Mouse (Mus musculus) intestine, postnatal 0 days (tissue): Measurements from ENCODE around the gene Zfp768. TPM values are rescaled to one million over a fixed set of nuclear protein-coding genes. Genes with fewer than 3 reads are reported as not detected.
A peak's percentile ranks its signal among the peaks of the same experiment; 100 is the strongest.
"Not testable (repeated sequence)": the region's sequence is repeated elsewhere in the genome, so short reads cannot be mapped to it uniquely, and the experiment has no call there.

Experiments
- ATAC-seq: fragments of 200-750 bp; cut with Nextera tagmentation; 2 replicates; pipeline ENCODE4 v1.8.0; 2017; ENCODE audit warnings: mild to moderate bottlenecking, moderate TSS enrichment, moderate library complexity
- H3K27ac ChIP-seq: fragments of 300-500 bp; sonication (generic); 2 replicates; pipeline ENCODE4 v1.5.1; 2014; ENCODE audit warnings: mild to moderate bottlenecking, low read depth, low read length, moderate library complexity
- H3K27me3 ChIP-seq: fragments of 300-500 bp; sonication (generic); replicated peaks from 2 replicates; pipeline ENCODE4 v1.6.1; 2014; ENCODE audit warnings: low read length, mixed read lengths; ENCODE audit not compliant: control insufficient read depth, insufficient read depth
- H3K36me3 ChIP-seq: fragments of 300-500 bp; sonication (generic); 2 replicates; pipeline ENCODE4 v1.6.1; 2014; ENCODE audit warnings: mild to moderate bottlenecking, moderate library complexity; ENCODE audit not compliant: control insufficient read depth, insufficient read depth
- H3K4me1 ChIP-seq: fragments of 300-500 bp; sonication (generic); replicated peaks from 2 replicates; pipeline ENCODE4 v1.6.1; 2014; ENCODE audit warnings: antibody characterized with exemption, low read length, mixed read lengths; ENCODE audit not compliant: control insufficient read depth, insufficient read depth
- H3K4me2 ChIP-seq: fragments of 300-500 bp; sonication (generic); replicated peaks from 2 replicates; pipeline ENCODE4 v1.6.1; 2014; ENCODE audit warnings: low read depth, mild to moderate bottlenecking, moderate library complexity
- H3K4me3 ChIP-seq: fragments of 300-500 bp; sonication (generic); 2 replicates; pipeline ENCODE4 v1.5.1; 2014; ENCODE audit warnings: low read depth, low read length
- H3K9ac ChIP-seq: fragments of 300-500 bp; sonication (generic); 2 replicates; pipeline ENCODE4 v1.6.1; 2014; ENCODE audit warnings: mild to moderate bottlenecking, low read depth, low read length
- H3K9me3 ChIP-seq: fragments of 300-500 bp; sonication (generic); 2 replicates; pipeline ENCODE4 v1.6.1; 2016; ENCODE audit warnings: mixed run types; ENCODE audit not compliant: control insufficient read depth
- CTCF ChIP-seq: sonication (generic); IDR thresholded peaks from 2 replicates; pipeline ENCODE4 v1.5.1; 2016; ENCODE audit warnings: low read depth, mild to moderate bottlenecking, control low read depth, antibody characterized with exemption, moderate library complexity
- WGBS: fragments of 180-500 bp; shearing (Covaris S2); extraction: QIAGEN DNeasy Blood & Tissue Kit; methylation state at CpG from one replicate; pipeline ENCODE4 v1.1.7; 2014; 5-methylcytosine and 5-hydroxymethylcytosine counted together
- polyA plus RNA-seq: library from polyadenylated mRNA; unstranded; fragments of >200 nt; fragmentation: Nextera tagmentation; extraction: Ambion mirVana; gene quantifications from 2 replicates; pipeline ENCODE4 v1.2.1, GENCODE M21; 2015

Gene Zfp768
- polyA plus RNA-seq, 1 experiment from 2014 or later, result 16.3 TPM

DNA sequence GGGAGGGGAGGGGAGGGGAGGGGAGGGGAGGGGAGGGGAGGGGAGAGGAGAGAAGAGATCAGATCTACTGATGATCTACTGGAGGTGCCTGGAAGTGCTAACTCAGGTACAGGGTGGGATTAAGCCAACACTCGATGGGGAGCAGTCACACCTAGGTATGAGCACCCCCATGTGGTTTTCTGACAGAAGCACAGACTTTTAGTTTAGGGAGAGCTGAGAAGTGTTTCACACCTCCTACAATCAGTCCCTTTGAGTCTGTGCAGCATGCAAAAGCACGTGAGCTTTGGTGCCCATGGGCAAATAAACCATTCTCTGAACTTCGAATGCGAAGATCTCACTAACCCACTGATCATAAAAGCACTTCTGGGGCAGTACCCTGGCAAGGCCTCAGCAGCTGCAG is 3.1 kb downstream of the Zfp768 start:
- H3K4me3 ChIP-seq, result no peak overlapping the region
- peaks cover 2% of the 10 kb centered on the region; the same call in 1 of the 2 replicates for H3K4me1 ChIP-seq
- peak; percentile 63 for TF ChIP-seq CTCF
- peaks cover 8% of the 10 kb centered on the region; the same call in 1 of the 2 replicates for H3K36me3 ChIP-seq
- H3K27me3 ChIP-seq, result no peaks in the 10 kb centered on the region
- WGBS, result 37% methylated on average over 4 of the region's 4 CpGs
- H3K9me3 ChIP-seq, result no peaks in the 10 kb centered on the region
- H3K27ac ChIP-seq, result peak overlapping the region; percentile 46; the same call in 1 of the 2 replicates
- H3K9ac ChIP-seq, result no peak overlapping the region
- H3K4me2 ChIP-seq, result no peak overlapping the region
- no peak for ATAC-seq

DNA sequence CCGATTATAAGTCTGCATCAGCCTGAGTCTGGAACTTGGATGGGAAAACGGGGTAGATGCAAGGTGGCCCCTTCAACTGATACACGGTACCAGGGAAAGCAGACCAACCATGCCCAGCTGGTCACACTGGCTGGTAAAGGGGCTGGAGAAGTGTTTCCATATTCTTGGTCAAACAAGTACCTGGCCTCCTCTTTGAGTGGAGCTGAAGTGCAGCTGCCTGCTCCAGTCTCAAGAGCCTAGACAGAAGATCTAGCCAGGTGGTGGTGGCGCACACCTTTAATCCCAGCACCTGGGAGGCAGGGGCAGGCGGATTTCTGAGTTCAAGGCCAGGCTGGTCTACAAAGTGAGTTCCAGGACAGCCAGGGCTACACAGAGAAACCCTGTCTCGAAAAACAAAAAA is 3.5 kb downstream of the Zfp768 start:
- H3K9me3 ChIP-seq, H3K4me2 ChIP-seq, H3K4me3 ChIP-seq, ATAC-seq, H3K36me3 ChIP-seq, H3K9ac ChIP-seq, H3K27ac ChIP-seq, H3K27me3 ChIP-seq, H3K4me1 ChIP-seq: not testable (repeated sequence)
- 92% methylated on average over 6 of the region's 6 CpGs for WGBS

DNA sequence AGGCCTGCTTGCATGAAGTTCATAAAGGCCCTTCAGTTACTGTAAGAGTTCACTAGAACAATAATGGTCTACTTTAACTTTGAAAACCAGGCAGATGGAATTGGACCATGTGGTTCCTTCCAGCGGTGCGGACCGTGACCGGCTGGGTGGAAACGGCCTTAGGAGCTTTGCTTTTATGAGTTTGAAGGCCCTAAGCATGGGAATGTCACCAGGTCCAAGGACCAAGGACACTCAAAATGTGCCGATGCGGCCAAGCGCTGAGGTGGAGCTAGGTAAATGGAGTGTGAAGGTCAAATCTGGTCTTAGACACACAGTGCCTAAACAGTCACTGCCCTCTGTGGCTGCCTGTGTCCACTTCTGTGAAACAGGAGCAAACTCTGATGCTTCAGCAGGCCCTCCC is 4.0 kb downstream of the Zfp768 start:
- WGBS, result 75% methylated on average over 8 of the region's 8 CpGs
- no peak for ATAC-seq
- peaks cover 8% of the 10 kb centered on the region; the same call in 1 of the 2 replicates for H3K36me3 ChIP-seq
- H3K27ac ChIP-seq, result no peak overlapping the region
- H3K4me1 ChIP-seq, result no peaks in the 10 kb centered on the region; the same call in 1 of the 2 replicates
- H3K4me3 ChIP-seq, result no peak overlapping the region
- no peaks in the 10 kb centered on the region for H3K27me3 ChIP-seq
- no peaks in the 10 kb centered on the region for H3K9me3 ChIP-seq
- TF ChIP-seq CTCF, result no peak
- H3K4me2 ChIP-seq, result no peak overlapping the region
- no peak overlapping the region for H3K9ac ChIP-seq

DNA sequence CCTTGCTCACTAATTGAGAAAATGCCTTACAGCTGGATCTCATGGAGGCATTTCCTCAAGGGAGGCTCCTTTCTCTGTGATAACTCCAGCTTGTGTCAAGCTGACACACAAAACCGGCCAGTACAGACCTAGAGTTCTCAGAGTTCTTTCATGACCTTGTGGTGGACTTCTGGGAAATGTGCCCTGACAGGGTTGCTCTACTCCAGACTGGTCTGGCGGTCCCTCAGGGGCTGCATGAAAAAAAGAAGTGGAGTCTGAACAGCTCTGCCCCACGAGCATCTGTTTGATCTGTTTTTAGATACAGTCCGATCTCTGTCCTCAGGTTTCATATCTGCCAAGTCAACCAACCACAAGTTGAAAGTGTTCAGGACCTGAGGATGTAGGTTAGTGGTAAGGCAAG is 7.8 kb downstream of the Zfp768 start:
- H3K9me3 ChIP-seq, result no peaks in the 10 kb centered on the region
- no peak overlapping the region for H3K27ac ChIP-seq
- ATAC-seq, result no peak
- no peaks in the 10 kb centered on the region for H3K36me3 ChIP-seq
- H3K4me1 ChIP-seq, result no peaks in the 10 kb centered on the region
- no peak for TF ChIP-seq CTCF
- WGBS, result 67% methylated on average over 4 of the region's 4 CpGs
- H3K4me3 ChIP-seq, result no peak overlapping the region
- H3K4me2 ChIP-seq, result no peak overlapping the region
- no peak overlapping the region for H3K9ac ChIP-seq
- H3K27me3 ChIP-seq, result no peaks in the 10 kb centered on the region

DNA sequence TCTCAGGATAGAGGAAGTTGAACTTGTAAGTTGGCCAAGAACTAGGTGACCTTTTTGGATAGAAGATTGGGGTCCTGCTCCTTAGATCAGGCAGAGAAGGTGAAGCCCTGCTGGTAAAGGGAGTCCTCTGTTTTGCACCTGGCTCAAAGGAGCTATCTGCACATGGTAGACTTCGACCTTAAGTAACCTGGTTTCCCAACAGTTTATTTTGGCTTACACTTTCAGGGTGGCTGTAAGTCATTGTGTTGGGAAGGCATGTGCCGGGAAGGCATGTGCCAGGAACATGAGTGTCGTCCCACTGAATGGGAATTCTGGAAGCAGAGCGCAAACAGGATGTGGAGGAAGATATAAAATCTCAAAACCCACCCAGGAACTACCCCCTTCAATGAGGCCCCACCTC is 9.8 kb downstream of the Zfp768 start:
- Histone ChIP-seq H3K4me3 (no peak overlapping the region), H3K4me1 (no peaks in the 10 kb centered on the region), H3K36me3 (no peaks in the 10 kb centered on the region), H3K9ac (no peak overlapping the region), H3K27ac (no peak overlapping the region), H3K9me3 (no peaks in the 10 kb centered on the region), H3K27me3 (no peaks in the 10 kb centered on the region), H3K4me2 (no peak overlapping the region)
- ATAC-seq, result no peak
- WGBS, result 84% methylated on average over 4 of the region's 4 CpGs
- TF ChIP-seq CTCF, result no peak

DNA sequence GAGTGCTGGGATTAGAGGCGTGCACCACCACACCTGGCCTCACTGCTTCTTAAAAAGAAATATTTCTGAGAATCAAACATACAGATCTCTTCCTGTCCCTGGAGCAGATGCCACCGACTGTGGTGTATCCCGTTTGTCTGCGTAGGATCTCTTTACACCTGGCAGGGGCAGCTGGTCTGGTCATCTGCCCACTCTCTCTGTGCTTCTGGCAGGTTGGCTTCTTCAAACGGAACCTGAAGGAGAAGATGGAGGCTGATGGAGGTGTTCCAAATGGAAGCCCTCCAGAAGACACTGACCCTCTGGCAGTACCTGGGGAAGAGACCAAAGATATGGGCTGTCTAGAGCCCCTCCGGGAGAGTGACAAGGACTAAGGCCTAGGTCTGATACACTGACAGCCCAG is 12.1 kb downstream of the Zfp768 start:
- Histone ChIP-seq H3K4me1 (no peaks in the 10 kb centered on the region), H3K27ac (no peak overlapping the region), H3K9me3 (no peaks in the 10 kb centered on the region), H3K9ac (no peak overlapping the region), H3K4me3 (no peak overlapping the region), H3K27me3 (no peaks in the 10 kb centered on the region), H3K36me3 (no peaks in the 10 kb centered on the region), H3K4me2 (no peak overlapping the region)
- WGBS, result 89% methylated on average over 6 of the region's 6 CpGs
- TF ChIP-seq CTCF, result no peak
- no peak for ATAC-seq

DNA sequence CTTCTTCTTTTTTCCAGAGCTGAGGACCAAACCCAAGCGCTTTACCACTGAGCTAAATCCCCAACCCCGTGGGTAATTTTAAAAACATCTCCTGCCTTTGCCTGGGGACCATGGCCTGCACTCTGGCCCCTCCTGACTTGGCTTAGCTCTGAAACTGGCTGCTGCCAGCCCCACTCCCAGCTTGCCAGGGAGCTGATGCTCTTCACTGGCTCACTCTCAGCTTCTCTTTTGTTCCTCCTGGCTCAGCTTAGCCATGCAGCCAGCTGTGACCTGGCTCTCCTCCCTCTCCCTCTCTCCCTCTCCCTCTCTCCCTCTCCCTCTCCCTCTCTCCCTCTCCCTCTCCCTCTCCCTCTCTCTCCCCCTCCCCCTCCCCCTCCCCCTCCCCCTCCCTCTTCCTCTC is 18.7 kb downstream of the Zfp768 start:
- no peak overlapping the region for H3K4me2 ChIP-seq
- no peaks in the 10 kb centered on the region for H3K36me3 ChIP-seq
- no peak overlapping the region for H3K4me3 ChIP-seq
- no peak for ATAC-seq
- H3K27ac ChIP-seq, result no peak overlapping the region
- no peaks in the 10 kb centered on the region for H3K27me3 ChIP-seq
- no peaks in the 10 kb centered on the region for H3K9me3 ChIP-seq
- H3K4me1 ChIP-seq, result no peaks in the 10 kb centered on the region
- TF ChIP-seq CTCF, result no peak
- no peak overlapping the region for H3K9ac ChIP-seq
- 57% methylated on average over 2 of the region's 2 CpGs for WGBS
